ENCODE assay signal across 22 mouse cellular contexts in genomic region chr6:143866566-143866965, GRCm38 (mm10).
"Had no signal": no experiment of that assay in that cellular context is flagged by ENCODE, and none has a peak within 500 bp of the region (broad histone marks: within the 10 kb centered on the region; RNA-seq: fewer than 3 reads in every experiment).

No protein-coding gene starts in this region.

- DNase-seq: kidney, postnatal 25 days; layer of hippocampus, adult 9-11 months; liver; lung, adult 18-20 months; lung, postnatal 10 days; lung, postnatal 36 days; midbrain, embryonic 14.5 days; right cerebral cortex, adult 18-20 months; right cerebral cortex, postnatal 14 days; right cerebral cortex, postnatal 4 days; thymus, adult 2 months; thymus, postnatal 14 days had no signal

- H3K9me3 ChIP-seq: limb, embryonic 10.5 days; limb, embryonic 13.5 days; liver, embryonic 12.5 days; liver, embryonic 15.5 days; lung, embryonic 15.5 days; megakaryocyte, embryonic 14.5 days had no signal

- H3K9ac ChIP-seq: limb, embryonic 13.5 days; liver, embryonic 12.5 days; liver, embryonic 15.5 days; lung, embryonic 15.5 days had no signal

- ATAC-seq: liver, embryonic 12.5 days had no signal

- H3K27ac ChIP-seq: kidney, postnatal 0 days; layer of hippocampus, adult 2 months; limb, embryonic 10.5 days; limb, embryonic 13.5 days; liver, embryonic 12.5 days; liver, embryonic 15.5 days; lung, embryonic 15.5 days; stomach, postnatal 0 days had no signal

- H3K4me3 ChIP-seq: layer of hippocampus, adult 2 months; limb, embryonic 10.5 days; limb, embryonic 13.5 days; liver, embryonic 12.5 days; liver, embryonic 15.5 days; lung, embryonic 15.5 days; megakaryocyte, embryonic 14.5 days had no signal

- H3K36me3 ChIP-seq: liver, embryonic 12.5 days; liver, embryonic 15.5 days; lung, embryonic 15.5 days had no signal

- H3K4me2 ChIP-seq: limb, embryonic 13.5 days; liver, embryonic 12.5 days; liver, embryonic 15.5 days; lung, embryonic 15.5 days; midbrain, embryonic 11.5 days had no signal

- H3K27me3 ChIP-seq: liver, embryonic 12.5 days; liver, embryonic 15.5 days; lung, embryonic 15.5 days; megakaryocyte, embryonic 14.5 days had no signal
